Mouse (Mus musculus) heart, adult 2 months (tissue): ENCODE measurements around the gene Dpep1. TPM values are rescaled to one million over a fixed set of nuclear protein-coding genes. Genes with fewer than 3 reads are reported as not detected.
A peak's percentile ranks its signal among the peaks of the same experiment; 100 is the strongest.

ENCODE experiments used
- DNase-seq, 2 experiments: peaks; one replicate each; pipeline ENCODE4 v3.0.0; 2021
- H3K27ac ChIP-seq: fragments of 200-600 bp; 2 replicates; pipeline ENCODE4 v1.8.1; 2022
- H3K27me3 ChIP-seq: fragments of 200-500 bp; 2 replicates; pipeline ENCODE4 v1.6.1; 2012; ENCODE audit warnings: mild to moderate bottlenecking, low read length, inconsistent platforms, mixed read lengths; ENCODE audit not compliant: control insufficient read depth, insufficient read depth
- H3K36me3 ChIP-seq: fragments of 200-500 bp; 2 replicates; pipeline ENCODE4 v1.6.1; 2012; ENCODE audit warnings: low read length, inconsistent platforms; ENCODE audit not compliant: control insufficient read depth, insufficient read depth
- H3K4me1 ChIP-seq: fragments of 200-500 bp; 2 replicates; pipeline ENCODE4 v1.6.1; 2011; ENCODE audit warnings: low read length; ENCODE audit not compliant: control insufficient read depth, insufficient read depth
- H3K4me3 ChIP-seq: fragments of 200-600 bp; 2 replicates; pipeline ENCODE4 v1.8.1; 2022
- H3K79me2 ChIP-seq: fragments of 200-500 bp; replicated peaks from 2 replicates; pipeline ENCODE4 v1.6.1; 2012; ENCODE audit warnings: mild to moderate bottlenecking, inconsistent platforms, low read length, moderate library complexity, mixed read lengths; ENCODE audit not compliant: control insufficient read depth, insufficient read depth
- H3K9ac ChIP-seq: fragments of 200-500 bp; 2 replicates; pipeline ENCODE4 v1.6.1; 2012; ENCODE audit warnings: low read depth, mild to moderate bottlenecking, control low read depth, inconsistent platforms, low read length, mixed read lengths
- CTCF ChIP-seq: fragments of 200-600 bp; IDR thresholded peaks from 2 replicates; pipeline ENCODE4 v1.8.1; 2022; ENCODE audit warnings: antibody characterized with exemption, mild to moderate bottlenecking, moderate library complexity
- EP300 ChIP-seq: fragments of 200-500 bp; IDR thresholded peaks from 2 replicates; pipeline ENCODE4 v1.6.1; 2011; ENCODE audit warnings: low read depth, low read length, control low read depth; ENCODE audit not compliant: insufficient read depth
- POLR2A ChIP-seq: fragments of 200-500 bp; IDR thresholded peaks from 2 replicates; pipeline ENCODE4 v1.6.1; 2011; ENCODE audit warnings: mild to moderate bottlenecking, low read depth, low read length, control low read depth; ENCODE audit not compliant: insufficient read depth
- WGBS: fragments of 180-500 bp; shearing (Covaris S2); methylation state at CpG from one replicate; pipeline ENCODE4 v1.1.7; 2018; 5-methylcytosine and 5-hydroxymethylcytosine counted together
- intact Hi-C: fragments of 180-260 bp; cut with DNase I; formaldehyde crosslinking; loops from one replicate; pipeline ENCODE4 v1.15.1; 2025
- long read RNA-seq: library from polyadenylated mRNA; stranded (forward); transcript quantifications from one replicate; pipeline ENCODE4 v2.0.0, GENCODE M21; 2021
- polyA plus RNA-seq: library from polyadenylated mRNA; depleted of rRNA; stranded (reverse); fragments of >200 nt; gene quantifications from 2 replicates; pipeline ENCODE4 v1.2.3, GENCODE M21; 2012; rRNA removed
- total RNA-seq, 2 experiments: library from RNA; stranded (reverse); gene quantifications; 2 replicates each; pipeline ENCODE4 v1.2.3; 2021

The Dpep1 gene
- 10 to 100 TPM; 35.4 to 55.0 TPM for total RNA-seq
- polyA plus RNA-seq = 80.1 and 103 TPM in 2 replicates
- long read RNA-seq, transcript Dpep1-201 (11 exons, 2,236 nt) = major isoform, 48 of 60 reads
- long read RNA-seq, partial matches to known transcripts = 4 of 60 reads
- long read RNA-seq, other reads (novel, unspliced or antisense) = 8 of 60 reads

- H3K4me3 ChIP-seq = peak within 1 kb of the TSS; percentile 18
- H3K27ac ChIP-seq = peak within 1 kb of the TSS; percentile 67
- no peaks in the 10 kb centered on the region for H3K36me3 ChIP-seq
- DNase-seq = peak; percentile 67 to 78
- intact Hi-C loops = loop anchor here (5.0 kb wide), 1 partner anchor 38 kb away; no protein-coding TSS in a partner anchor
- 48% methylated on average over 19 of the region's 19 CpGs for WGBS
- TF ChIP-seq CTCF (no peak), EP300 (0 out of 2 replicates have a peak, but pooled peaks have one; percentile 57), POLR2A (peak; percentile 36)
- H3K4me1 ChIP-seq = peaks cover 4% of the 10 kb centered on the region
- H3K27me3 ChIP-seq = no peaks in the 10 kb centered on the region
- H3K9ac ChIP-seq = peak within 1 kb of the TSS; percentile 20
- no peaks in the 10 kb centered on the region for H3K79me2 ChIP-seq
These were observed at the start of gene Dpep1 for GRCm38 (mm10) chr8:123185566-123186409. TSS of gene Dpep1 (plus strand) at chr8:123186242.

- Histone ChIP-seq H3K27me3 (no peaks in the 10 kb centered on the region), H3K4me1 (peaks cover 4% of the 10 kb centered on the region; the same call in 1 of the 2 replicates), H3K36me3 (no peaks in the 10 kb centered on the region), H3K4me3 (no peak overlapping the region), H3K79me2 (no peaks in the 10 kb centered on the region), H3K27ac (no peak overlapping the region), H3K9ac (no peak overlapping the region)
- 84% methylated on average over 9 of the region's 9 CpGs for WGBS
- peak; percentile 46 to 58 for DNase-seq
- no peak for TF ChIP-seq POLR2A
- TF ChIP-seq CTCF = no peak
- TF ChIP-seq EP300 = no peak
- intact Hi-C loops = no loop called here
These were observed 49.8 kb upstream of the Dpep1 start for GRCm38 (mm10) chr8:123136287-123136686.

GRCm38 (mm10) chr8:123137645-123138077 lies 48.4 kb upstream of the Dpep1 start:
- no peak overlapping the region for H3K27ac ChIP-seq
- no peak overlapping the region for H3K4me3 ChIP-seq
- intact Hi-C loops = no loop called here
- TF ChIP-seq POLR2A (no peak), CTCF (no peak), EP300 (no peak)
- 23% methylated on average over 2 of the region's 2 CpGs for WGBS
- no peaks in the 10 kb centered on the region for H3K36me3 ChIP-seq
- no peaks in the 10 kb centered on the region for H3K79me2 ChIP-seq
- H3K4me1 ChIP-seq = peaks cover 10% of the 10 kb centered on the region
- H3K9ac ChIP-seq = no peak overlapping the region
- H3K27me3 ChIP-seq = no peaks in the 10 kb centered on the region
- peak in 1 of 2 experiments; percentile 46 for DNase-seq

GRCm38 (mm10) chr8:123138741-123139140 lies 47.3 kb upstream of the Dpep1 start:
- H3K27ac ChIP-seq = no peak overlapping the region
- no peaks in the 10 kb centered on the region for H3K79me2 ChIP-seq
- H3K4me3 ChIP-seq = no peak overlapping the region
- peaks cover 10% of the 10 kb centered on the region for H3K4me1 ChIP-seq
- TF ChIP-seq CTCF = no peak
- TF ChIP-seq EP300 = no peak
- no peak for TF ChIP-seq POLR2A
- H3K9ac ChIP-seq = no peak overlapping the region
- intact Hi-C loops = no loop called here
- no peak for DNase-seq
- H3K27me3 ChIP-seq = no peaks in the 10 kb centered on the region
- no peaks in the 10 kb centered on the region for H3K36me3 ChIP-seq
- WGBS = 74% methylated on average over 4 of the region's 4 CpGs

GRCm38 (mm10) chr8:123141741-123142462 lies 44.1 kb upstream of the Dpep1 start:
- 30% methylated on average over 14 of the region's 14 CpGs for whole genome bisulfite sequencing
- intact Hi-C loops = no loop called here
- H3K4me3 ChIP-seq = no peak overlapping the region
- no peaks in the 10 kb centered on the region for H3K27me3 ChIP-seq
- peak; percentile 73 to 82 for DNase-seq
- no peaks in the 10 kb centered on the region for H3K79me2 ChIP-seq
- TF ChIP-seq CTCF = no peak
- TF ChIP-seq EP300 = no peak
- TF ChIP-seq POLR2A = peak; percentile 32; the same call in 1 of the 2 replicates
- peaks cover 10% of the 10 kb centered on the region for H3K4me1 ChIP-seq
- no peaks in the 10 kb centered on the region for H3K36me3 ChIP-seq
- H3K9ac ChIP-seq = no peak overlapping the region
- peak overlapping the region; percentile 59 for H3K27ac ChIP-seq
